Mouse (Mus musculus) CH12.LX (cell line): ENCODE data around the gene Rassf5. TPM values are rescaled to one million over a fixed set of nuclear protein-coding genes. Genes with fewer than 3 reads are reported as not detected.

ENCODE experiments used
- DNase-seq: peaks from one replicate; pipeline ENCODE4 v3.0.0-alpha.2; 2013; ENCODE audit errors: extremely low read depth
- H3K27ac ChIP-seq: 2 replicates; pipeline ENCODE4 v1.5.1; 2012; ENCODE audit warnings: low read depth, mild to moderate bottlenecking, control low read depth, moderate library complexity; ENCODE audit not compliant: insufficient read depth
- H3K27me3 ChIP-seq: replicated peaks from 2 replicates; pipeline ENCODE3; 2012; ENCODE audit warnings: inconsistent platforms
- H3K36me3 ChIP-seq, 2 experiments: replicated peaks in 1 of 2; 2 replicates each; pipeline versions ENCODE3 to v1.6.1; 2012; ENCODE audit warnings: inconsistent platforms in 1 of 2, low read length in 1 of 2, mild to moderate bottlenecking in 1 of 2, mixed read lengths in 1 of 2, moderate library complexity in 1 of 2; ENCODE audit not compliant: control insufficient read depth in 1 of 2, insufficient read depth in 1 of 2
- H3K4me1 ChIP-seq, 2 experiments: 2 replicates each; pipeline ENCODE4 v1.6.1; 2012; ENCODE audit warnings: inconsistent platforms in 1 of 2, moderate library complexity in 1 of 2; ENCODE audit not compliant: insufficient read depth in 2 of 2, control insufficient read depth in 1 of 2
- H3K4me2 ChIP-seq: 2 replicates; pipeline ENCODE4 v1.6.1; 2012; ENCODE audit warnings: low read depth, mild to moderate bottlenecking, control low read depth; ENCODE audit not compliant: poor library complexity, insufficient read depth, severe bottlenecking
- H3K4me3 ChIP-seq, 3 experiments: fragments of 150-350 bp in 1 of 3; sonication (generic) in 1 of 3; replicated peaks in 1 of 3; 2 replicates each; pipeline versions ENCODE3 to v1.5.1; 2011 to 2012; ENCODE audit warnings: low read depth in 2 of 3, low read length in 2 of 3, mild to moderate bottlenecking in 2 of 3, moderate library complexity in 2 of 3, control low read depth in 1 of 3, improper control_type of control experiment in 1 of 3, inconsistent platforms in 1 of 3, mixed read lengths in 1 of 3; ENCODE audit not compliant: poor library complexity in 1 of 3
- H3K79me2 ChIP-seq: replicated peaks from 2 replicates; pipeline ENCODE4 v1.6.1; 2012; ENCODE audit warnings: mild to moderate bottlenecking, moderate library complexity; ENCODE audit not compliant: control insufficient read depth, poor library complexity, insufficient read depth, severe bottlenecking; ENCODE audit errors: extremely low read depth
- H3K9ac ChIP-seq: 2 replicates; pipeline ENCODE4 v1.6.1; 2012; ENCODE audit warnings: low read depth, mild to moderate bottlenecking, control low read depth, moderate library complexity; ENCODE audit not compliant: insufficient read depth
- H3K9me3 ChIP-seq: replicated peaks from 2 replicates; pipeline ENCODE3; 2012; ENCODE audit warnings: low read length, inconsistent platforms, mixed read lengths
- CHD1 ChIP-seq: IDR thresholded peaks from 2 replicates; pipeline ENCODE4 v1.6.1; 2012; ENCODE audit warnings: low read depth, low read length, improper control_type of control experiment, inconsistent platforms
- CTCF ChIP-seq, 2 experiments: IDR thresholded peaks in 1 of 2; conservative IDR thresholded peaks in 1 of 2; 2 replicates each; pipeline ENCODE4 v1.5.1; 2011 to 2012; ENCODE audit warnings: low read depth in 2 of 2, low read length in 2 of 2, improper control_type of control experiment in 1 of 2, inconsistent platforms in 1 of 2, mild to moderate bottlenecking in 1 of 2, moderate library complexity in 1 of 2
- E2F4 ChIP-seq: IDR thresholded peaks from 2 replicates; pipeline ENCODE4 v1.6.1; 2011; ENCODE audit warnings: low read depth, low read length, improper control_type of control experiment; ENCODE audit not compliant: insufficient replicate concordance
- EP300 ChIP-seq: IDR thresholded peaks from 2 replicates; pipeline ENCODE4 v1.6.1; 2011; ENCODE audit warnings: low read length, improper control_type of control experiment
- ETS1 ChIP-seq: conservative IDR thresholded peaks from 2 replicates; pipeline ENCODE4 v1.6.1; 2012; ENCODE audit warnings: low read depth, mild to moderate bottlenecking, inconsistent platforms, low read length, improper control_type of control experiment, moderate library complexity
- GABPA ChIP-seq: IDR thresholded peaks from 2 replicates; pipeline ENCODE4 v1.6.1; 2012; ENCODE audit warnings: low read depth, low read length, improper control_type of control experiment, inconsistent platforms; ENCODE audit not compliant: insufficient replicate concordance
- HCFC1 ChIP-seq: IDR thresholded peaks from 2 replicates; pipeline ENCODE4 v1.6.1; 2012; ENCODE audit warnings: low read depth, mild to moderate bottlenecking, inconsistent platforms, low read length, improper control_type of control experiment
- IRF4 ChIP-seq: IDR thresholded peaks from 2 replicates; pipeline ENCODE4 v1.6.1; 2014; ENCODE audit warnings: low read depth, mild to moderate bottlenecking, inconsistent platforms, low read length, improper control_type of control experiment
- JUND ChIP-seq: conservative IDR thresholded peaks from 2 replicates; pipeline ENCODE4 v1.6.1; 2011; ENCODE audit warnings: low read depth, low read length, improper control_type of control experiment
- KAT2A ChIP-seq: IDR thresholded peaks from 2 replicates; pipeline ENCODE4 v1.6.1; 2012; ENCODE audit warnings: low read length, improper control_type of control experiment, inconsistent platforms; ENCODE audit not compliant: insufficient replicate concordance
- MAFK ChIP-seq: IDR thresholded peaks from 2 replicates; pipeline ENCODE4 v1.6.1; 2011; ENCODE audit warnings: low read length, improper control_type of control experiment; ENCODE audit not compliant: insufficient replicate concordance
- MAX ChIP-seq: IDR thresholded peaks from 2 replicates; pipeline ENCODE4 v1.6.1; 2011; ENCODE audit warnings: low read length, improper control_type of control experiment
- MAZ ChIP-seq: IDR thresholded peaks from 2 replicates; pipeline ENCODE4 v1.6.1; 2012; ENCODE audit warnings: low read depth, mild to moderate bottlenecking, inconsistent platforms, low read length, improper control_type of control experiment, moderate library complexity
- MEF2A ChIP-seq: IDR thresholded peaks from 2 replicates; pipeline ENCODE4 v1.6.1; 2014; ENCODE audit warnings: low read depth, mild to moderate bottlenecking, inconsistent platforms, low read length, improper control_type of control experiment, borderline replicate concordance
- MXI1 ChIP-seq: IDR thresholded peaks from 2 replicates; pipeline ENCODE4 v1.6.1; 2011; ENCODE audit warnings: mild to moderate bottlenecking, low read depth, low read length, improper control_type of control experiment
- MYC ChIP-seq: IDR thresholded peaks from 2 replicates; pipeline ENCODE4 v1.6.1; 2011; ENCODE audit warnings: low read depth, mild to moderate bottlenecking, improper control_type of control experiment, low read length
- NELFE ChIP-seq: IDR thresholded peaks from 2 replicates; pipeline ENCODE4 v1.6.1; 2011; ENCODE audit warnings: low read depth, low read length, improper control_type of control experiment
- NRF1 ChIP-seq: IDR thresholded peaks from 2 replicates; pipeline ENCODE4 v1.6.1; 2014; ENCODE audit warnings: low read depth, mild to moderate bottlenecking, inconsistent platforms, low read length, improper control_type of control experiment, moderate library complexity
- PAX5 ChIP-seq: IDR thresholded peaks from 2 replicates; pipeline ENCODE4 v1.6.1; 2012; ENCODE audit warnings: low read length, inconsistent platforms, mixed read lengths
- POLR2A ChIP-seq: IDR thresholded peaks from 2 replicates; pipeline ENCODE4 v1.6.1; 2011; ENCODE audit warnings: low read depth, mild to moderate bottlenecking, improper control_type of control experiment, low read length
- RCOR1 ChIP-seq: conservative IDR thresholded peaks from 2 replicates; pipeline ENCODE4 v1.6.1; 2012; ENCODE audit warnings: low read depth, mild to moderate bottlenecking, inconsistent platforms, low read length, improper control_type of control experiment
- SIN3A ChIP-seq: IDR thresholded peaks from 2 replicates; pipeline ENCODE4 v1.6.1; 2012; ENCODE audit warnings: low read length, improper control_type of control experiment, inconsistent platforms
- SMC3 ChIP-seq: IDR thresholded peaks from 2 replicates; pipeline ENCODE4 v1.6.1; 2011; ENCODE audit warnings: low read depth, low read length, improper control_type of control experiment
- TCF12 ChIP-seq: IDR thresholded peaks from 2 replicates; pipeline ENCODE4 v1.6.1; 2014; ENCODE audit warnings: low read depth, mild to moderate bottlenecking, inconsistent platforms, low read length, improper control_type of control experiment
- USF2 ChIP-seq: conservative IDR thresholded peaks from 2 replicates; pipeline ENCODE4 v1.6.1; 2011; ENCODE audit warnings: low read depth, low read length, improper control_type of control experiment
- ZC3H11A ChIP-seq: IDR thresholded peaks from 2 replicates; pipeline ENCODE4 v1.6.1; 2012; ENCODE audit warnings: low read depth, mild to moderate bottlenecking, inconsistent platforms, low read length, improper control_type of control experiment
- ZKSCAN1 ChIP-seq: IDR thresholded peaks from 2 replicates; pipeline ENCODE4 v1.6.1; 2012; ENCODE audit warnings: low read depth, inconsistent platforms, low read length, improper control_type of control experiment, borderline replicate concordance
- ZMIZ1 ChIP-seq: IDR thresholded peaks from 2 replicates; pipeline ENCODE4 v1.6.1; 2012; ENCODE audit warnings: low read depth, mild to moderate bottlenecking, inconsistent platforms, low read length, improper control_type of control experiment
- dilution Hi-C: fragments of 300-500 bp; cut with MboI; formaldehyde crosslinking; loops from 2 replicates; pipeline ENCODE4 v1.14.3; 2020; ENCODE audit warnings: low sequenced_read_pairs; ENCODE audit not compliant: extremely low pct_unique_long_range_greater_than_20kb, extremely low pct_ligation_motif_present
- in situ Hi-C: fragments of 300-500 bp; cut with MboI; formaldehyde crosslinking; loops from 3 replicates; pipeline ENCODE4 v1.14.3; 2019; ENCODE audit warnings: low sequenced_read_pairs, low pct_ligation_motif_present, low pct_unique_long_range_greater_than_20kb, mixed read lengths
- polyA plus RNA-seq: library from polyadenylated mRNA; unstranded; fragments of >175 nt; gene quantifications from 2 replicates; pipeline ENCODE4 v1.2.1, GENCODE M21; 2012; ENCODE audit warnings: low read depth; ENCODE audit not compliant: insufficient read length
- total RNA-seq, 2 experiments: library from RNA; depleted of rRNA; stranded (reverse); fragments of 300-350 nt in 1 of 2; fragments of >200 nt in 1 of 2; gene quantifications; 2 replicates each; pipeline ENCODE4 v1.2.3; 2012 to 2014

Rassf5 gene
- total and polyA plus RNA-seq, 3 experiments: 11.5 to 32.1 (median 16.3) TPM

GRCm38 (mm10) chr1:131286803-131287202 is 41.7 kb upstream of the Rassf5 start:
- H3K36me3 ChIP-seq: peaks cover 14 to 51% of the 10 kb centered on the region in 2 experiments
- dilution Hi-C loops (no loop called here), in situ Hi-C loops (loop anchor here (5.0 kb wide), 1 partner anchor 265 kb away; no protein-coding TSS in a partner anchor)
- peaks cover 4 to 15% of the 10 kb centered on the region in 2 experiments for H3K4me1 ChIP-seq
- H3K4me3 ChIP-seq: no peak overlapping the region
- no peak overlapping the region for H3K4me2 ChIP-seq
- H3K79me2 ChIP-seq: no peaks in the 10 kb centered on the region
- H3K27me3 ChIP-seq: no peaks in the 10 kb centered on the region
- TF ChIP-seq POLR2A (no peak), ZC3H11A (no peak), SIN3A (no peak), ZMIZ1 (no peak), MAZ (no peak), MYC (no peak), NELFE (no peak), PAX5 (no peak), NRF1 (no peak), MAFK (no peak), MXI1 (no peak), KAT2A (no peak), TCF12 (no peak), ETS1 (no peak), USF2 (no peak), MAX (no peak), E2F4 (no peak), CHD1 (no peak), ZKSCAN1 (no peak), MEF2A (no peak)
- TF ChIP-seq, all 38 proteins: peak for 0
- no peaks in the 10 kb centered on the region for H3K9me3 ChIP-seq
- H3K27ac ChIP-seq: no peak overlapping the region
- no peak overlapping the region for H3K9ac ChIP-seq
- DNase-seq: no peak

GRCm38 (mm10) chr1:131284616-131285015 is 39.6 kb upstream of the Rassf5 start:
- DNase-seq: no peak
- Histone ChIP-seq H3K9me3 (no peaks in the 10 kb centered on the region), H3K36me3 (peaks cover 10 to 38% of the 10 kb centered on the region in 2 experiments), H3K27me3 (no peaks in the 10 kb centered on the region), H3K4me2 (no peak overlapping the region), H3K4me3 (no peak overlapping the region), H3K9ac (no peak overlapping the region), H3K4me1 (peaks cover 19 to 34% of the 10 kb centered on the region in 2 experiments), H3K79me2 (peaks cover 2% of the 10 kb centered on the region; the same call in 1 of the 2 replicates), H3K27ac (no peak overlapping the region)
- dilution Hi-C loops (no loop called here), in situ Hi-C loops (loop anchor here (5.0 kb wide), 1 partner anchor 268 kb away; no protein-coding TSS in a partner anchor)
- TF ChIP-seq CTCF (conservative IDR thresholded peaks at IDR 0.05 in 1 of 2, IDR thresholded peaks at IDR 0.05 in 1 of 2; ENCODE audit: low read depth in 2 of 2, low read length in 2 of 2) (no peak), MYC (no peak), HCFC1 (no peak), KAT2A (no peak), MAFK (no peak), MXI1 (no peak), ETS1 (no peak), E2F4 (no peak), SMC3 (no peak), IRF4 (no peak), RCOR1 (no peak), GABPA (no peak), JUND (no peak), EP300 (no peak)
